Mouse (Mus musculus): Measurements from ENCODE around the gene Tdgf1.

- TF ChIP-seq POLR2A (IDR thresholded peaks at IDR 0.05; ENCODE audit: insufficient read depth, low read length) (no peak), CTCF (IDR thresholded peaks at IDR 0.05; ENCODE audit: low read depth, low read length) (no peak), EP300 (IDR thresholded peaks at IDR 0.05; ENCODE audit: insufficient read depth, low read depth, low read length) (no peak)
These were observed 43.7 kb downstream of the Tdgf1 start for GRCm38 (mm10) chr9:110902271-110902670.
